In the genomic region with DNA sequence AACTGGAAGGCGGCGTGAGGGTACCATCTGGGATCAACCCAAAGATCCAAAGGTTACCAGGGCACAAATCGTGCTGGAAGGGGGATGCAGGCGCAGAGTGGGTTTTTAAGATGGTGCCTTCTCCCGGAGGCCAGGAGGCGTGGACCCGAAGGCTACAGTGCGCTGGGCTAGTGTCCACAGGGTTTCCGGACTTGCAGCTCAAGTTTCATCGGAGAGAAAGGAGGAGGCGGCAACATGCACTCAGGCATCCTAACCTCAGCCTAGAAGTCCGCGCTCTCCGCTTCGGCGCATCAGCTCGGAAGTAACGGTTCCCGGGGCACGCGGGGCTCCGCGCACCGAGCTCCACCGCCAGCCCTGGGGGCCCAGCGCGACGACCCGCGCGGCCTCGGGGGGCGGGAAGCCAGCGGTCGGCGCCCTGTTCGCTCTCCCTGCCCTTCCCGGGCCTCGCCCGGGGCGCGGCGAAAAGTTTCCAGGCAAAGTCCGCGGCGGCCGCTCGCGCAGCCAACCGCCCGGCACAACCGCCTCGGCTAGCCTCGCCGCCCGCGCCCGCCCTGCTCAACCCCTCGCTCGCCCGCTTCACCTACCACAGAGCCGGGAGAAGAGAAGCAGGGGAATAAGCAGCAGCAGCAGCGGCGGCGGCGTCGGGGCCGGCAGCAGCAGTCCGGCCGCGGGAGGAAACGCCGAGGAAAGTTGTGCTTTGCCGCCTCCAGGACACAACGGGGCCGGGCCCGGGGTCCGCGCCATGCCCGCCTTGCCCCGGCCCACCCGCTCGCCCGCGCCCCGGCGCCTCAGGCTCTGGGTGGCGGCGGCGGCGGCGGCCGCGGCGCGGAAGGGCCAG, we compare ENCODE assay signal across 8 mouse cellular contexts. TPM values are rescaled to one million over a fixed set of nuclear protein-coding genes. Genes with fewer than 3 reads are reported as not detected.
DNase-seq lines count a peak whose midpoint lies in the region; ATAC-seq lines count a peak whose summit lies in the region.

No protein-coding gene starts in this region.

- no peaks in the 10 kb centered on the region for H3K9me3 ChIP-seq in heart, embryonic 11.5 days (replicated peaks; ENCODE audit: control insufficient read depth, low read length)
- H3K9me3 ChIP-seq in liver, embryonic 13.5 days (replicated peaks), result no peaks in the 10 kb centered on the region
- H3K9me3 ChIP-seq in neural tube, embryonic 13.5 days, result no peaks in the 10 kb centered on the region

- peak overlapping the region; percentile 98 for H3K27ac ChIP-seq in heart, embryonic 11.5 days (ENCODE audit: low read depth, low read length)
- H3K27ac ChIP-seq in liver, embryonic 13.5 days, result peak overlapping the region; percentile 77
- peak overlapping the region; percentile 94 for H3K27ac ChIP-seq in neural tube, embryonic 13.5 days (replicated peaks)

- peak overlapping the region; percentile 90 for H3K4me2 ChIP-seq in heart, embryonic 11.5 days
- peak overlapping the region; percentile 69 for H3K4me2 ChIP-seq in liver, embryonic 13.5 days
- peak overlapping the region; percentile 89 for H3K4me2 ChIP-seq in neural tube, embryonic 13.5 days

- under 1% methylated on average over 87 of the region's 96 CpGs for WGBS in heart, embryonic 11.5 days (ENCODE audit: insufficient replicate concordance)
- WGBS in liver, embryonic 13.5 days (ENCODE audit: insufficient replicate concordance), result under 1% methylated on average over 80 of the region's 96 CpGs
- under 1% methylated on average over 81 of the region's 96 CpGs for WGBS in neural tube, embryonic 13.5 days

- H3K36me3 ChIP-seq in heart, embryonic 11.5 days (ENCODE audit: control insufficient read depth, insufficient read depth, low read length), result no peaks in the 10 kb centered on the region
- H3K36me3 ChIP-seq in liver, embryonic 13.5 days, result no peaks in the 10 kb centered on the region
- H3K36me3 ChIP-seq in neural tube, embryonic 13.5 days, result no peaks in the 10 kb centered on the region

- H3K9ac ChIP-seq in heart, embryonic 11.5 days (ENCODE audit: low read depth, low read length), result peak overlapping the region; percentile 97
- H3K9ac ChIP-seq in liver, embryonic 13.5 days, result peak overlapping the region; percentile 68
- peak overlapping the region; percentile 96 for H3K9ac ChIP-seq in neural tube, embryonic 13.5 days

- no peaks in the 10 kb centered on the region for H3K27me3 ChIP-seq in heart, embryonic 11.5 days (ENCODE audit: control insufficient read depth, insufficient read depth, low read length)
- H3K27me3 ChIP-seq in liver, embryonic 13.5 days, result peaks cover 53% of the 10 kb centered on the region
- no peaks in the 10 kb centered on the region for H3K27me3 ChIP-seq in neural tube, embryonic 13.5 days

- DNase-seq in 3T3-L1 (ENCODE audit: low read depth, low spot score), result peak; percentile 91
- DNase-seq in adrenal gland, postnatal 25 days, result peak; percentile 52
- DNase-seq in fibroblast of lung, adult 2 months (ENCODE audit: low read depth), result peak; percentile 29
- peak; percentile 49 to 65 for DNase-seq in kidney, adult 8-10 months
- DNase-seq in liver, embryonic 13.5 days, result no peak
- DNase-seq in thymus, postnatal 14 days, result peak; percentile 25

- ATAC-seq in heart, embryonic 11.5 days (replicated peaks; ENCODE audit: insufficient number of reproducible peaks, low FRiP score, low TSS enrichment), result peak; percentile 43
- peak; percentile 44 for ATAC-seq in liver, embryonic 13.5 days (ENCODE audit: low read depth)
- peak; percentile 6 for ATAC-seq in neural tube, embryonic 13.5 days (ENCODE audit: low read depth)

- peak overlapping the region; percentile 89 for H3K4me3 ChIP-seq in heart, embryonic 11.5 days (ENCODE audit: low read depth, low read length)
- peak overlapping the region; percentile 63 for H3K4me3 ChIP-seq in liver, embryonic 13.5 days (replicated peaks)
- H3K4me3 ChIP-seq in neural tube, embryonic 13.5 days, result peak overlapping the region; percentile 90

- peaks cover 16% of the 10 kb centered on the region for H3K4me1 ChIP-seq in heart, embryonic 11.5 days (ENCODE audit: control insufficient read depth, insufficient read depth, low read length)
- peaks cover 7% of the 10 kb centered on the region for H3K4me1 ChIP-seq in liver, embryonic 13.5 days (replicated peaks)
- peaks cover 35% of the 10 kb centered on the region for H3K4me1 ChIP-seq in neural tube, embryonic 13.5 days (replicated peaks)

RNA-seq across cellular contexts. Expression of a gene that starts 2.1 kb away (rescaled TPM):
- total RNA-seq in adrenal gland, postnatal 25 days (2021), result 38.0 and 38.3 TPM in 2 replicates
- 23.3 and 26.2 TPM in 2 replicates for polyA plus RNA-seq in heart, embryonic 11.5 days (2014; fragmentation: Nextera tagmentation; extraction: Ambion mirVana)
- polyA plus RNA-seq in liver, embryonic 13.5 days (2015; fragmentation: Nextera tagmentation; extraction: Ambion mirVana), result 4.3 and 4.7 TPM in 2 replicates
- polyA plus RNA-seq in neural tube, embryonic 13.5 days (2015; fragmentation: Nextera tagmentation; extraction: Ambion mirVana), result 33.3 and 34.1 TPM in 2 replicates
